Mouse (Mus musculus) small intestine, adult 2 months (tissue): Measurements from ENCODE around the gene Uqcr11.

Experiments used
- CTCF ChIP-seq: fragments of 200-500 bp; IDR thresholded peaks from 2 replicates; pipeline ENCODE4 v1.5.1; 2012; ENCODE audit warnings: low read depth, mild to moderate bottlenecking, control low read depth, inconsistent platforms, low read length, moderate library complexity, mixed read lengths; ENCODE audit not compliant: insufficient replicate concordance, insufficient read length; ENCODE audit errors: extremely low read depth
- POLR2A ChIP-seq: fragments of 200-500 bp; IDR thresholded peaks from 2 replicates; pipeline ENCODE4 v1.6.1; 2012; ENCODE audit warnings: low read depth, mild to moderate bottlenecking, control low read depth, inconsistent platforms, low read length, moderate library complexity

GRCm38 (mm10) chr10:80434823-80435222 is 28.2 kb upstream of the Uqcr11 start:
- TF ChIP-seq CTCF (no peak), POLR2A (no peak)
